Mouse (Mus musculus) embryonic facial prominence, embryonic 11.5 days (tissue): Measurements from ENCODE around the gene Tmem80. TPM values are rescaled to one million over a fixed set of nuclear protein-coding genes. Genes with fewer than 3 reads are reported as not detected.

ENCODE experiments used
- ATAC-seq: fragments of 200-750 bp; cut with Nextera tagmentation; replicated peaks from 2 replicates; pipeline ENCODE4 v1.8.0; 2017; ENCODE audit warnings: low read depth; ENCODE audit not compliant: insufficient number of reproducible peaks, low FRiP score, low TSS enrichment
- DNase-seq: peaks from one replicate; pipeline ENCODE4 v3.0.0-alpha.2; 2015; ENCODE audit warnings: low spot score
- H3K27ac ChIP-seq: fragments of 300-500 bp; sonication (generic); replicated peaks from 2 replicates; pipeline ENCODE4 v1.5.1; 2014; ENCODE audit warnings: mild to moderate bottlenecking, low read depth, low read length, control low read depth
- H3K27me3 ChIP-seq: fragments of 300-500 bp; sonication (generic); 2 replicates; pipeline ENCODE4 v1.6.1; 2014; ENCODE audit warnings: mild to moderate bottlenecking, low read length, moderate library complexity, mixed read lengths; ENCODE audit not compliant: control insufficient read depth, insufficient read depth
- H3K36me3 ChIP-seq: fragments of 300-500 bp; sonication (generic); replicated peaks from 2 replicates; pipeline ENCODE4 v1.6.1; 2014; ENCODE audit warnings: low read depth, mild to moderate bottlenecking, low read length, moderate library complexity, mixed read lengths; ENCODE audit not compliant: control insufficient read depth, insufficient read depth
- H3K4me1 ChIP-seq: fragments of 300-500 bp; sonication (generic); 2 replicates; pipeline ENCODE4 v1.6.1; 2014; ENCODE audit warnings: low read length, mixed read lengths; ENCODE audit not compliant: control insufficient read depth, insufficient read depth
- H3K4me2 ChIP-seq: fragments of 300-500 bp; sonication (generic); 2 replicates; pipeline ENCODE4 v1.6.1; 2014; ENCODE audit warnings: low read depth, mild to moderate bottlenecking, control low read depth, low read length, moderate library complexity
- H3K4me3 ChIP-seq: fragments of 300-500 bp; sonication (generic); 2 replicates; pipeline ENCODE4 v1.5.1; 2014; ENCODE audit warnings: low read depth, low read length, control low read depth
- H3K9ac ChIP-seq: fragments of 300-500 bp; sonication (generic); replicated peaks from 2 replicates; pipeline ENCODE4 v1.6.1; 2014; ENCODE audit warnings: mild to moderate bottlenecking, control low read depth, low read length
- H3K9me3 ChIP-seq: fragments of 300-500 bp; sonication (generic); replicated peaks from 2 replicates; pipeline ENCODE4 v1.6.1; 2016; ENCODE audit warnings: mild to moderate bottlenecking, low read length, inconsistent platforms, mixed read lengths; ENCODE audit not compliant: control insufficient read depth
- WGBS: fragments of 180-500 bp; shearing (Covaris S2); extraction: QIAGEN DNeasy Blood & Tissue Kit; methylation state at CpG from one replicate; pipeline ENCODE4 v1.1.7; 2014; 5-methylcytosine and 5-hydroxymethylcytosine counted together
- polyA plus RNA-seq: library from polyadenylated mRNA; unstranded; fragments of >200 nt; fragmentation: Nextera tagmentation; extraction: Ambion mirVana; gene quantifications from 2 replicates; pipeline ENCODE4 v1.2.1, GENCODE M21; 2014

Tmem80 gene
- polyA plus RNA-seq, 1 experiment from 2014 or later = 26.6 TPM

DNA sequence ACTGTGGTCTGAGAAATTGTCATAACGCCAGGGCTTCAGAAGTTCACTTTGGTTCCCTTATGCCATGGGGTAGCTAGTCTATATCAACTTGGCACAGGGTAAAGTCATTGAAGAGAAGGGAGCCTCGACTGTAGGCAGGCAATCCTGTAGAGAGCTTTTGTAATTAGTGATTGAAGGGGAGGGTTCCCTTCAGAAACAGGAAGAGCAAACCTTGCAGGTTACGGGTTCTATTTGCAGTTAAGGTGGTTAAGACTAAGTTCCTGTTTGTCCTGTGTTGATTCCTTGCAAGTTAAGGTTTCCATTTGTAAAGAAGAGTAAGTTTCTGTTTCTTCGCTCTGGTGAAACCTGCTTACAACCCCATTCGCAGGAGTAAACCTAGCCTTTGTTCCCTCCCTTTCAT is 42.4 kb downstream of the Tmem80 start:
- no peaks in the 10 kb centered on the region for H3K36me3 ChIP-seq
- H3K27ac ChIP-seq = no peak overlapping the region
- H3K4me3 ChIP-seq = no peak overlapping the region
- no peaks in the 10 kb centered on the region for H3K9me3 ChIP-seq
- H3K27me3 ChIP-seq = no peaks in the 10 kb centered on the region
- no peak overlapping the region for H3K4me2 ChIP-seq
- H3K4me1 ChIP-seq = no peaks in the 10 kb centered on the region
- ATAC-seq (no peak), DNase-seq (no peak)
- H3K9ac ChIP-seq = no peak overlapping the region
- 68% methylated on average over 5 of the region's 5 CpGs for WGBS

GRCm38 (mm10) chr7:141371942-141372595 is 44.5 kb downstream of the Tmem80 start:
- no peak overlapping the region for H3K4me3 ChIP-seq
- no peak for ATAC-seq
- H3K4me1 ChIP-seq = no peaks in the 10 kb centered on the region
- H3K27me3 ChIP-seq = no peaks in the 10 kb centered on the region
- H3K27ac ChIP-seq = no peak overlapping the region
- H3K36me3 ChIP-seq = no peaks in the 10 kb centered on the region
- WGBS = 57% methylated on average over 6 of the region's 6 CpGs
- no peak for DNase-seq
- H3K9ac ChIP-seq = no peak overlapping the region
- no peaks in the 10 kb centered on the region for H3K9me3 ChIP-seq
- no peak overlapping the region for H3K4me2 ChIP-seq

GRCm38 (mm10) chr7:141373611-141374010 is 46.1 kb downstream of the Tmem80 start:
- H3K4me2 ChIP-seq = no peak overlapping the region
- DNase-seq (no peak), ATAC-seq (no peak)
- no peak overlapping the region for H3K27ac ChIP-seq
- no peaks in the 10 kb centered on the region for H3K27me3 ChIP-seq
- H3K4me1 ChIP-seq = no peaks in the 10 kb centered on the region
- no peaks in the 10 kb centered on the region for H3K9me3 ChIP-seq
- H3K4me3 ChIP-seq = no peak overlapping the region
- WGBS = 68% methylated on average over 6 of the region's 6 CpGs
- H3K9ac ChIP-seq = no peak overlapping the region
- no peaks in the 10 kb centered on the region for H3K36me3 ChIP-seq

DNA sequence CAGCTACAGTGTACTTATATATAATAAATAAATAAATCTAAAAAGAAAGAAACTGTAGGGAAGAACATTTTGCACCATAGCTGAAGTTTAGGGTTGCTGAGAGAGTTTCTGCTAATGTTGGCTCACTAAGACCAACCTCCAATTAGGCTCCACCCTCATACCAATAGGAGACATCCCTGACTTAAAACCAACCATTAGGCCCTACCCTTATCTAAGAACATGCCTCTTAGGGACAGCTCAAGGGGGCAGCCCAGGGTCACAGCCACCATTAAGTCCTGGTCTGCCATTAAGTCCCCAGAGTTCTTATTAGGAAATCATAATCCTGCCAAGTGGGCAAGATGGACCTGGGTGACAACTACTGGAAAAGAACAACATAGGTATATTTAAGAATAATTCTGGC is 46.9 kb downstream of the Tmem80 start:
- Histone ChIP-seq H3K4me2 (no peak overlapping the region), H3K4me3 (no peak overlapping the region), H3K27ac (no peak overlapping the region), H3K36me3 (no peaks in the 10 kb centered on the region), H3K9me3 (no peaks in the 10 kb centered on the region), H3K4me1 (no peaks in the 10 kb centered on the region), H3K27me3 (no peaks in the 10 kb centered on the region), H3K9ac (no peak overlapping the region)
- ATAC-seq (no peak), DNase-seq (no peak)

GRCm38 (mm10) chr7:141379584-141379983 is 52.0 kb downstream of the Tmem80 start:
- Histone ChIP-seq H3K4me3 (no peak overlapping the region), H3K4me1 (no peaks in the 10 kb centered on the region), H3K4me2 (no peak overlapping the region), H3K9me3 (no peaks in the 10 kb centered on the region), H3K27ac (no peak overlapping the region), H3K36me3 (no peaks in the 10 kb centered on the region), H3K27me3 (no peaks in the 10 kb centered on the region), H3K9ac (no peak overlapping the region)
- WGBS = 63% methylated on average over 4 of the region's 4 CpGs
- no peak for ATAC-seq
- DNase-seq = no peak

- no peak for ATAC-seq
Measured at GRCm38 (mm10) chr7:141381068-141381835, 53.7 kb downstream of the Tmem80 start.

More at GRCm38 (mm10) chr7:141381068-141381835, 53.7 kb downstream of the Tmem80 start:
- 75% methylated on average over 4 of the region's 4 CpGs for WGBS
- no peaks in the 10 kb centered on the region for H3K27me3 ChIP-seq
- DNase-seq = no peak
- H3K9ac ChIP-seq = no peak overlapping the region
- H3K4me2 ChIP-seq = no peak overlapping the region
- no peak overlapping the region for H3K4me3 ChIP-seq
- no peaks in the 10 kb centered on the region for H3K36me3 ChIP-seq
- no peaks in the 10 kb centered on the region for H3K9me3 ChIP-seq
- H3K27ac ChIP-seq = no peak overlapping the region
- H3K4me1 ChIP-seq = no peaks in the 10 kb centered on the region

Other genes with a start within 250 kb of the Tmem80 start
- gene Pkp3, start 249.5 kb upstream of the Tmem80 start, polyA plus RNA-seq = 3.1 and 3.5 TPM in 2 replicates
- gene Sigirr, start 227.2 kb upstream of the Tmem80 start, polyA plus RNA-seq = 1.6 and 1.8 TPM in 2 replicates
- 1.2 and 1.3 TPM in 2 replicates for gene Ano9, start 209.9 kb upstream of the Tmem80 start, polyA plus RNA-seq
- gene Ptdss2, start 205.4 kb upstream of the Tmem80 start, polyA plus RNA-seq = 67.3 and 69.6 TPM in 2 replicates
- gene Rnh1, start 154.9 kb upstream of the Tmem80 start, polyA plus RNA-seq = 82.0 and 93.5 TPM in 2 replicates
- gene Hras, start 133.7 kb upstream of the Tmem80 start, polyA plus RNA-seq = 91.4 and 91.7 TPM in 2 replicates
- gene Lrrc56, start 133.6 kb upstream of the Tmem80 start, polyA plus RNA-seq = 8.2 and 8.7 TPM in 2 replicates
- 2.5 and 2.6 TPM in 2 replicates for gene Lmntd2, start 113.7 kb upstream of the Tmem80 start, polyA plus RNA-seq
- gene Rassf7, start 111.9 kb upstream of the Tmem80 start, polyA plus RNA-seq = 33.0 and 34.5 TPM in 2 replicates
- 63.4 and 76.7 TPM in 2 replicates for gene Phrf1, start 99.0 kb upstream of the Tmem80 start, polyA plus RNA-seq
- 0.46 and 0.66 TPM in 2 replicates for gene Irf7, start 61.3 kb upstream of the Tmem80 start, polyA plus RNA-seq
- gene Cdhr5, start 51.0 kb upstream of the Tmem80 start, polyA plus RNA-seq = not detected in 2 replicates
- gene Sct, start 48.6 kb upstream of the Tmem80 start, polyA plus RNA-seq = 4.5 and 6.7 TPM in 2 replicates
- gene Drd4, start 35.7 kb upstream of the Tmem80 start, polyA plus RNA-seq = 0.62 and 0.89 TPM in 2 replicates
- gene Deaf1, start within 50 bp of the Tmem80 start, polyA plus RNA-seq = 53.9 and 60.8 TPM in 2 replicates
- 3.4 and 3.5 TPM in 2 replicates for gene Eps8l2, start 11.1 kb downstream of the Tmem80 start, polyA plus RNA-seq
- gene Taldo1, start 64.5 kb downstream of the Tmem80 start, polyA plus RNA-seq = 340 and 364 TPM in 2 replicates
- gene Gatd1, start 86.4 kb downstream of the Tmem80 start, polyA plus RNA-seq = 44.6 and 51.0 TPM in 2 replicates
- gene Cend1, start 101.8 kb downstream of the Tmem80 start, polyA plus RNA-seq = 2.5 and 3.7 TPM in 2 replicates
- 27.4 and 30.4 TPM in 2 replicates for gene Slc25a22, start 110.2 kb downstream of the Tmem80 start, polyA plus RNA-seq
- 9.1 and 10.1 TPM in 2 replicates for gene Pidd1, start 116.3 kb downstream of the Tmem80 start, polyA plus RNA-seq
- gene Rplp2, start 119.6 kb downstream of the Tmem80 start, polyA plus RNA-seq = 1,064 and 1,069 TPM in 2 replicates
- 10.5 and 11.1 TPM in 2 replicates for gene Pnpla2, start 127.5 kb downstream of the Tmem80 start, polyA plus RNA-seq
- gene Cracr2b, start 133.4 kb downstream of the Tmem80 start, polyA plus RNA-seq = 3.5 and 4.8 TPM in 2 replicates
- 39.2 and 42.4 TPM in 2 replicates for gene Cd151, start 139.7 kb downstream of the Tmem80 start, polyA plus RNA-seq
- gene Polr2l, start 147.4 kb downstream of the Tmem80 start, polyA plus RNA-seq = 60.6 and 67.2 TPM in 2 replicates
- gene Tspan4, start 147.5 kb downstream of the Tmem80 start, polyA plus RNA-seq = 24.8 and 27.3 TPM in 2 replicates
- 25.8 and 28.0 TPM in 2 replicates for gene Chid1, start 212.1 kb downstream of the Tmem80 start, polyA plus RNA-seq
- gene Ap2a2, start 234.4 kb downstream of the Tmem80 start, polyA plus RNA-seq = 68.8 and 74.7 TPM in 2 replicates